Comparison of ENCODE assay signal across 16 mouse cellular contexts in the genomic region with DNA sequence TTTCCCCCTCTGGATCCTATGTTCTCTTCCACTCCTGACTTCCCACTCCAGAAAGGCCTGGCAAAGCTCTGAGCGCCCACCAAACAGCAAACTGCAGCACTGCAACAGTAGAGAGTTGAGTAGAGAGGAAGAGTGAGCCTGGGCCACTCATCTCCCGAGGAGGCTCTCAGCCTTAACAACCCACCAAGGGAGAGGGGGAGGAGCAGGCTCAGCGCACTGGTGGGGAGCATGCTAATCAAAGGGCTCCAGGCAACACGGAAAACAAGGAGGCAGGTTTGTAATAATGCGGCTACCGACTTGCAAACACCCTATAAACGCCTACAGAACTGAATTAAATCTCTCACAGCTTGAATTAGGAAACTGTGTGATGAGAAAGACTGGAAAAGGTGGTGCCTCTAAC. TPM values are rescaled to one million over a fixed set of nuclear protein-coding genes. Genes with fewer than 3 reads are reported as not detected.
A peak's percentile ranks its signal among the peaks of the same experiment; 100 is the strongest.
DNase-seq lines count a peak whose midpoint lies in the region; ATAC-seq lines count a peak whose summit lies in the region.
"Had no signal": no experiment of that assay in that cellular context is flagged by ENCODE, and none has a peak within 500 bp of the region (broad histone marks: within the 10 kb centered on the region; RNA-seq: fewer than 3 reads in every experiment).

No protein-coding gene starts in this region.

- 15% methylated on average over 7 of the region's 7 CpGs for WGBS in heart, embryonic 14.5 days
- WGBS in forebrain, embryonic 16.5 days = 7% methylated on average over 7 of the region's 7 CpGs
- 11% methylated on average over 7 of the region's 7 CpGs for WGBS in midbrain, embryonic 13.5 days

- H3K9ac ChIP-seq in heart, embryonic 14.5 days (ENCODE audit: low read length) = peak overlapping the region; percentile 39
- no peak overlapping the region for H3K9ac ChIP-seq in forebrain, embryonic 16.5 days (replicated peaks; ENCODE audit: low read depth, low read length)
- no peak overlapping the region for H3K9ac ChIP-seq in midbrain, embryonic 13.5 days (replicated peaks)
- H3K9ac ChIP-seq: heart, embryonic 15.5 days; liver, embryonic 14.5 days had no signal

- no peaks in the 10 kb centered on the region for H3K36me3 ChIP-seq in heart, embryonic 14.5 days (ENCODE audit: control insufficient read depth, insufficient read depth, low read length)
- H3K36me3 ChIP-seq in forebrain, embryonic 16.5 days (ENCODE audit: control insufficient read depth, insufficient read depth) = no peaks in the 10 kb centered on the region
- H3K36me3 ChIP-seq in midbrain, embryonic 13.5 days = no peaks in the 10 kb centered on the region
- H3K36me3 ChIP-seq: G1E; heart, embryonic 15.5 days had no signal

- H3K4me2 ChIP-seq in heart, embryonic 14.5 days (ENCODE audit: low read length) = 0 out of 2 replicates have a peak overlapping the region, but pooled peaks have one; percentile 9
- 0 out of 2 replicates have a peak overlapping the region, but pooled peaks have one; percentile 4 for H3K4me2 ChIP-seq in forebrain, embryonic 16.5 days (ENCODE audit: low read length)
- H3K4me2 ChIP-seq in midbrain, embryonic 13.5 days (replicated peaks) = 0 out of 2 replicates have a peak overlapping the region, but pooled peaks have one; percentile 5
- H3K4me2 ChIP-seq: heart, embryonic 15.5 days had no signal

- intact Hi-C loops in heart, postnatal 25 days (cut with DNase I) = no loop called here
- intact Hi-C loops in left cerebral cortex, postnatal 25 days (cut with DNase I) = no loop called here

- no peaks in the 10 kb centered on the region for H3K27me3 ChIP-seq in heart, embryonic 14.5 days (ENCODE audit: control insufficient read depth, insufficient read depth, low read length)
- no peaks in the 10 kb centered on the region for H3K27me3 ChIP-seq in forebrain, embryonic 16.5 days (replicated peaks; ENCODE audit: control insufficient read depth, insufficient read depth, low read length)
- no peaks in the 10 kb centered on the region for H3K27me3 ChIP-seq in midbrain, embryonic 13.5 days
- H3K27me3 ChIP-seq: heart, embryonic 15.5 days had no signal

- peaks cover 58 to 96% of the 10 kb centered on the region in 2 experiments for H3K4me1 ChIP-seq in heart, embryonic 14.5 days (ENCODE audit: control insufficient read depth in 2 of 2, insufficient read depth in 2 of 2, low read length in 2 of 2)
- H3K4me1 ChIP-seq in forebrain, embryonic 16.5 days (replicated peaks; ENCODE audit: control insufficient read depth, insufficient read depth, low read length) = peaks cover 71% of the 10 kb centered on the region
- peaks cover 92% of the 10 kb centered on the region for H3K4me1 ChIP-seq in midbrain, embryonic 13.5 days (replicated peaks)

- no peak for DNase-seq in heart, postnatal 25 days (ENCODE audit: low spot score)
- peak; percentile 38 for DNase-seq in embryo, embryonic 9.5 days (ENCODE audit: extremely low spot score)
- DNase-seq in spleen, postnatal 14 days (ENCODE audit: low spot score in 2 of 2) = no peak
- DNase-seq in kidney, postnatal 14 days = no peak
- DNase-seq in left cerebral cortex, postnatal 25 days (ENCODE audit: low spot score in 2 of 2) = no peak
- DNase-seq: kidney, adult 9 months; layer of hippocampus, postnatal 36 days; right cerebral cortex, postnatal 4 days had no signal

- peak overlapping the region in 1 of 2 experiments; percentile 10; a peak in 1 of 4 replicates for H3K27ac ChIP-seq in heart, embryonic 14.5 days (replicated peaks in 1 of 2; ENCODE audit: control insufficient read depth in 1 of 2, insufficient read depth in 1 of 2, low read depth in 2 of 2, low read length in 2 of 2)
- no peak overlapping the region for H3K27ac ChIP-seq in forebrain, embryonic 16.5 days (ENCODE audit: low read length)
- H3K27ac ChIP-seq in midbrain, embryonic 13.5 days = peak overlapping the region; percentile 71
- H3K27ac ChIP-seq: liver, embryonic 14.5 days; stomach, postnatal 0 days had no signal

- ATAC-seq in heart, embryonic 14.5 days (ENCODE audit: insufficient number of reproducible peaks, insufficient read depth, low FRiP score, low read depth) = no peak
- ATAC-seq in forebrain, embryonic 16.5 days = peak; percentile 45; the same call in 1 of the 2 replicates
- peak; percentile 51; the same call in 1 of the 2 replicates for ATAC-seq in midbrain, embryonic 13.5 days
- ATAC-seq: activated CD4-positive, CD25-positive, alpha-beta regulatory T cell, adult 4 months had no signal

- H3K4me3 ChIP-seq in heart, embryonic 14.5 days (ENCODE audit: control insufficient read depth in 1 of 2, insufficient read depth in 1 of 2, low read depth in 1 of 2, low read length in 2 of 2) = no peak overlapping the region
- H3K4me3 ChIP-seq in forebrain, embryonic 16.5 days (replicated peaks; ENCODE audit: low read length) = no peak overlapping the region
- no peak overlapping the region for H3K4me3 ChIP-seq in midbrain, embryonic 13.5 days (replicated peaks)
- H3K4me3 ChIP-seq: heart, embryonic 15.5 days had no signal

- no peaks in the 10 kb centered on the region for H3K9me3 ChIP-seq in heart, embryonic 14.5 days (ENCODE audit: control insufficient read depth, low read length)
- no peaks in the 10 kb centered on the region for H3K9me3 ChIP-seq in forebrain, embryonic 16.5 days (ENCODE audit: control insufficient read depth, low read length)
- no peaks in the 10 kb centered on the region for H3K9me3 ChIP-seq in midbrain, embryonic 13.5 days
- H3K9me3 ChIP-seq: heart, embryonic 15.5 days had no signal

RNA-seq across cellular contexts. Expression of a gene that starts 42.6 kb away (rescaled TPM):
- 17.8 and 18.0 TPM in 2 replicates for polyA plus RNA-seq in heart, embryonic 14.5 days (2014; fragmentation: Nextera tagmentation; extraction: Ambion mirVana)
- total RNA-seq in heart, postnatal 25 days (2021) = 10 to 100 TPM; 43.7 to 44.8 TPM
- polyA plus RNA-seq in forebrain, embryonic 16.5 days (2015; fragmentation: Nextera tagmentation; extraction: Ambion mirVana) = 32.8 and 33.4 TPM in 2 replicates
- 27.5 and 31.8 TPM in 2 replicates for polyA plus RNA-seq in midbrain, embryonic 13.5 days (2015; fragmentation: Nextera tagmentation; extraction: Ambion mirVana)
- 10 to 100 TPM; 39.6 to 40.6 TPM for total RNA-seq in left cerebral cortex, postnatal 25 days (2021)
- polyA plus RNA-seq: G1E had no signal
